Mouse (Mus musculus) hindbrain, embryonic 13.5 days (tissue): ENCODE measurements around the gene Sox3. TPM values are rescaled to one million over a fixed set of nuclear protein-coding genes. Genes with fewer than 3 reads are reported as not detected.

Experiments used
- ATAC-seq: fragments of 200-750 bp; cut with Nextera tagmentation; 2 replicates; pipeline ENCODE4 v1.8.0; 2017; ENCODE audit warnings: moderate TSS enrichment; ENCODE audit not compliant: low FRiP score
- H3K27ac ChIP-seq: fragments of 300-500 bp; sonication (generic); 2 replicates; pipeline ENCODE4 v1.5.1; 2015; ENCODE audit warnings: inconsistent platforms, mild to moderate bottlenecking, moderate library complexity
- H3K27me3 ChIP-seq: fragments of 300-500 bp; sonication (generic); 2 replicates; pipeline ENCODE4 v1.6.1; 2015; ENCODE audit warnings: mild to moderate bottlenecking, inconsistent platforms
- H3K36me3 ChIP-seq: fragments of 300-500 bp; sonication (generic); 2 replicates; pipeline ENCODE4 v1.6.1; 2015; ENCODE audit warnings: mild to moderate bottlenecking, inconsistent platforms
- H3K4me1 ChIP-seq: fragments of 300-500 bp; sonication (generic); replicated peaks from 2 replicates; pipeline ENCODE4 v1.6.1; 2015; ENCODE audit warnings: inconsistent platforms
- H3K4me2 ChIP-seq: fragments of 300-500 bp; sonication (generic); 2 replicates; pipeline ENCODE4 v1.6.1; 2015; ENCODE audit warnings: inconsistent platforms, mild to moderate bottlenecking, moderate library complexity
- H3K4me3 ChIP-seq: fragments of 300-500 bp; sonication (generic); 2 replicates; pipeline ENCODE4 v1.5.1; 2015; ENCODE audit warnings: mild to moderate bottlenecking, inconsistent platforms
- H3K9ac ChIP-seq: fragments of 300-500 bp; sonication (generic); 2 replicates; pipeline ENCODE4 v1.6.1; 2015; ENCODE audit warnings: mild to moderate bottlenecking, inconsistent platforms
- H3K9me3 ChIP-seq: fragments of 300-500 bp; sonication (generic); 2 replicates; pipeline ENCODE4 v1.6.1; 2016; ENCODE audit warnings: inconsistent platforms
- WGBS: fragments of 180-500 bp; shearing (Covaris S2); methylation state at CpG from one replicate; pipeline ENCODE4 v1.1.7; 2015; 5-methylcytosine and 5-hydroxymethylcytosine counted together
- polyA plus RNA-seq: library from polyadenylated mRNA; unstranded; fragments of >200 nt; fragmentation: Nextera tagmentation; extraction: Ambion mirVana; gene quantifications from 2 replicates; pipeline ENCODE4 v1.2.1, GENCODE M21; 2015

Sox3 gene
- polyA plus RNA-seq, result 1.1 and 1.3 TPM in 2 replicates

DNA sequence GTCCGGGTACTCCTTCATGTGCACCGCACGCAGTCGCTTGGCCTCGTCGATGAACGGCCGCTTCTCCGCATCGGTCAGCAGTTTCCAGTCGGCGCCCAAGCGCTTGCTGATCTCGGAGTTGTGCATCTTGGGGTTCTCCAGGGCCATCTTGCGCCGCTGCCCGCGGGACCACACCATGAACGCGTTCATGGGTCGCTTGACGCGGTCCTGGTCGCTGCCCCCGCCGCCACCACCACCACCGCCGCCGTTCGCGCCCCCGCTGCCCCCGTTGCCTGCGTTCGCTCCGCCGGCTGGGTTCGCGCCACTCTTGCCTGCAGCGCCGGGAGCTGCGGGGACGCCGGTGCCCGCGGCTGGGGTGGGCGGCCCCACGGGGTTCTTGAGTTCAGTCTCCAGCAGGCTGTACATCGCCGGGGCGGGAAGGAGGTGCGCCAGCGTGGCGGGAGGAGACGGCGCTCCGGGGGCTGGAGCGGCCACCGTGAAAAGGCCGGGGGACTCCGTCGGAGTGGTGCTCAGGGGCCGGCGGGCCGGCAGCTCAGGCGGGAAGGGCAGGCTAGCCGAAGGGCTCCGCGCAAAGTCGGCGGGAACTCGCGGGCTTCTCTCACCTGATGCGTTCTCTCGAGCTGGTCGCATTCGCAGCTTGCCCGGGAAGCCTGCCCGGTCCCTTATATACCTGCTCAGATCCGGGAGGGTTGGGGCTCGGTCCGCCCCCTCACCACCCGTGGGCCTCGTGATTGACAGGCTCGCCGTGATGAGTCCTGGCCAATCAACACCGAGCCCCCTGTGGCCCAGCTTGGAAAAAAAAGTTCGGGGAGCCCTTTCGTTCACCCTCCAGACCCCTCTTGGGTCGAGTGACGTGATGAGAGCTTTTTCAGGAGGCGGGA is at the start of gene Sox3:
TSS of gene Sox3 (minus strand) at position 630 of the 881 bp plus-strand sequence.
- Histone ChIP-seq H3K27ac (no peak within 1 kb of the TSS; the same call in 1 of the 2 replicates), H3K36me3 (no peaks in the 10 kb centered on the region), H3K4me2 (peak within 1 kb of the TSS; percentile 66), H3K4me1 (peaks cover 17% of the 10 kb centered on the region), H3K9me3 (no peaks in the 10 kb centered on the region), H3K4me3 (peak within 1 kb of the TSS; percentile 55), H3K27me3 (peaks cover 49% of the 10 kb centered on the region), H3K9ac (peak within 1 kb of the TSS; percentile 70)
- 14% methylated on average over 73 of the region's 92 CpGs for WGBS
- peak; percentile 52 for ATAC-seq

DNA sequence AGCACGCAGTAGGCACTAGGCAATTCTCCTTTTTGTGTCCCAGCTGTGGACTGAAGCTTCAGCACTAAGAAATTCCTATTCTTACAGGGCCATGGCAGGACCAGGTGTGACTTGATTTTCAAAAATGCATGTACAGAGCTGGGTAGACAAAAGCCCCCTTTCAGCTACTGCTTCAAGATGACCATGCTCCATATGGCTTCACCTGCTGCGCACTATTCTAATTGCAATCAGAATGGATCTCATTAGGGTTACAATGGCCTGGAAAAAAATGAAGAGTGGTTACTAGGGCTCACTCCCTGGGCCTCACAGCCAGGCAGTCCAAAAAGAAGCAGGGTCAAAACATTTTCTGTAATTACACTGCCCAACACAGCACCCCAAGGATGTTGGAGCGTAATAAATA is 47.0 kb upstream of the Sox3 start:
- no peak overlapping the region for H3K27ac ChIP-seq
- H3K27me3 ChIP-seq, result no peaks in the 10 kb centered on the region
- no peak for ATAC-seq
- H3K4me3 ChIP-seq, result no peak overlapping the region
- no peak overlapping the region for H3K4me2 ChIP-seq
- no peaks in the 10 kb centered on the region for H3K9me3 ChIP-seq
- no peak overlapping the region for H3K9ac ChIP-seq
- WGBS, result 76% methylated on average over 3 of the region's 3 CpGs
- H3K36me3 ChIP-seq, result no peaks in the 10 kb centered on the region
- H3K4me1 ChIP-seq, result no peaks in the 10 kb centered on the region

- Histone ChIP-seq H3K36me3 (no peaks in the 10 kb centered on the region), H3K27ac (no peak overlapping the region), H3K4me3 (no peak overlapping the region), H3K27me3 (peaks cover 29% of the 10 kb centered on the region; the same call in 1 of the 2 replicates), H3K9me3 (no peaks in the 10 kb centered on the region), H3K9ac (no peak overlapping the region), H3K4me1 (peaks cover 4% of the 10 kb centered on the region), H3K4me2 (no peak overlapping the region)
- 38% methylated on average over 4 of the region's 4 CpGs for WGBS
- no peak for ATAC-seq
These were observed 6.3 kb upstream of the Sox3 start for GRCm38 (mm10) chrX:60899546-60899945.

- ATAC-seq, result no peak
- Histone ChIP-seq H3K36me3 (no peaks in the 10 kb centered on the region), H3K9me3 (no peaks in the 10 kb centered on the region), H3K27me3 (peaks cover 31% of the 10 kb centered on the region; the same call in 1 of the 2 replicates), H3K4me2 (peak overlapping the region; percentile 41), H3K4me1 (peaks cover 13% of the 10 kb centered on the region), H3K9ac (no peak overlapping the region), H3K27ac (no peak overlapping the region), H3K4me3 (0 out of 2 replicates have a peak overlapping the region, but pooled peaks have one; percentile 9)
- 10% methylated on average over 18 of the region's 18 CpGs for WGBS
These were observed 5.4 kb upstream of the Sox3 start for GRCm38 (mm10) chrX:60898641-60899040.

DNA sequence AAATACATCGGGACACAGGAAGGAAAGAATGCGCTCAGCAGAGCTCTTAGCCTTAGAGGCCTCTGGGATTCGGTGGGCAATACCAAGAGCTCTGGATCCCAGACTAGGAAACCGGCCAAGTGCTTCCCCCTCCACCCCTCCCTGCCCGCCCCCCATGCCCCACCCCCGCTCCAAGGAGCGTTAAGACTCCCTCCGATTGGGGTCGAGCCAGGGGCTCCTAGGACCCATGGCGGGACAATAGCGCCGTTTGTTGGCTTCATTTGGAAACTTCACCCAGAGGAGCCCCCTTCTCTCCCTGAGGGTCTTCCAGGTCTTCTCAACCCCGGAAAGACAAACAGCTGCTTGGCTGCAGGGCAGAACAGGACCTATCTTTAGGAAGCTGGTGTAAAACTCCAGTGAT is 3.1 kb upstream of the Sox3 start:
- 7% methylated on average over 13 of the region's 13 CpGs for WGBS
- H3K9ac ChIP-seq, result no peak overlapping the region
- H3K4me2 ChIP-seq, result peak overlapping the region; percentile 17
- no peaks in the 10 kb centered on the region for H3K9me3 ChIP-seq
- H3K36me3 ChIP-seq, result no peaks in the 10 kb centered on the region
- no peak overlapping the region for H3K4me3 ChIP-seq
- ATAC-seq, result no peak
- peaks cover 31% of the 10 kb centered on the region; the same call in 1 of the 2 replicates for H3K27me3 ChIP-seq
- peaks cover 21% of the 10 kb centered on the region for H3K4me1 ChIP-seq
- no peak overlapping the region for H3K27ac ChIP-seq

- Histone ChIP-seq H3K27ac (no peak overlapping the region), H3K4me3 (0 out of 2 replicates have a peak overlapping the region, but pooled peaks have one; percentile 55), H3K4me2 (peak overlapping the region; percentile 66), H3K36me3 (no peaks in the 10 kb centered on the region), H3K27me3 (peaks cover 32% of the 10 kb centered on the region; the same call in 1 of the 2 replicates), H3K4me1 (peaks cover 21% of the 10 kb centered on the region), H3K9me3 (no peaks in the 10 kb centered on the region), H3K9ac (no peak overlapping the region)
- no peak for ATAC-seq
- 24% methylated on average over 8 of the region's 11 CpGs for WGBS
These were observed 2.2 kb upstream of the Sox3 start for GRCm38 (mm10) chrX:60895416-60895815.

- WGBS, result 19% methylated on average over 57 of the region's 59 CpGs
- Histone ChIP-seq H3K9me3 (no peaks in the 10 kb centered on the region), H3K27me3 (peaks cover 45% of the 10 kb centered on the region), H3K4me3 (peak overlapping the region; percentile 55), H3K27ac (no peak overlapping the region; the same call in 1 of the 2 replicates), H3K4me1 (peaks cover 21% of the 10 kb centered on the region), H3K36me3 (no peaks in the 10 kb centered on the region), H3K4me2 (peak overlapping the region; percentile 66), H3K9ac (0 out of 2 replicates have a peak overlapping the region, but pooled peaks have one; percentile 49)
- ATAC-seq, result peak; percentile 32
These were observed 702 bp upstream of the Sox3 start for GRCm38 (mm10) chrX:60893720-60894543.

- no peak overlapping the region for H3K27ac ChIP-seq
- peak overlapping the region; percentile 66 for H3K4me2 ChIP-seq
- H3K36me3 ChIP-seq, result no peaks in the 10 kb centered on the region
- no peaks in the 10 kb centered on the region for H3K9me3 ChIP-seq
- H3K27me3 ChIP-seq, result peaks cover 45% of the 10 kb centered on the region
- peak overlapping the region; percentile 55 for H3K4me3 ChIP-seq
- ATAC-seq, result peak; percentile 65
- peaks cover 17% of the 10 kb centered on the region for H3K4me1 ChIP-seq
- H3K9ac ChIP-seq, result peak overlapping the region; percentile 70
- WGBS, result 22% methylated on average over 49 of the region's 102 CpGs
These were observed 981 bp downstream of the Sox3 start for GRCm38 (mm10) chrX:60892098-60892800.

- ATAC-seq, result no peak
- Histone ChIP-seq H3K9me3 (no peaks in the 10 kb centered on the region), H3K4me2 (peak overlapping the region; percentile 66), H3K9ac (peak overlapping the region; percentile 70), H3K36me3 (no peaks in the 10 kb centered on the region), H3K27ac (no peak overlapping the region), H3K4me3 (peak overlapping the region; percentile 55), H3K27me3 (peaks cover 38% of the 10 kb centered on the region), H3K4me1 (peaks cover 17% of the 10 kb centered on the region)
- whole genome bisulfite sequencing, result 22% methylated on average over 43 of the region's 43 CpGs
These were observed 1.7 kb downstream of the Sox3 start for GRCm38 (mm10) chrX:60891329-60892095.

DNA sequence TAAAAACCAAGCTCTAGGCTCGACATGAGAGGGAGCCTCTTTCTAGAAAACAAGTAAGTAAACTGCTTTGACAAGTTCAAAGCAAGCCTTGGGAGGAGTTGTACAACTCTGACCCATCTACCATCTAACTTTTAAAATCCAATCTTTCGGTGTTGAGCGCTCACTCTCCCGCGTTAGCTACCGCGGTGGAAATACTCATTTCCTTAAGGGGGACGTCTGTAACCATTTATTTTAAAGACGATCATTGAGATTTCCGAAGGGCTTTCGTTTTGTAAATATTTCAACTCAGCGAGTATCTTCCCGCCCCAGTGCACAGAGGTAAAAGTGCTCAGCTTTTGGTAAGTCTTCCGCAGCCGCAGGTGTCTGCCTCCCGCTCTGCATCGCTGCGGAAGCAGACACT is 2.6 kb downstream of the Sox3 start:
- Histone ChIP-seq H3K27ac (no peak overlapping the region), H3K4me2 (peak overlapping the region; percentile 66), H3K27me3 (peaks cover 29% of the 10 kb centered on the region), H3K9ac (no peak overlapping the region), H3K4me1 (peaks cover 17% of the 10 kb centered on the region), H3K4me3 (peak overlapping the region; percentile 55), H3K36me3 (no peaks in the 10 kb centered on the region), H3K9me3 (no peaks in the 10 kb centered on the region)
- no peak for ATAC-seq
- 18% methylated on average over 18 of the region's 18 CpGs for WGBS

- Histone ChIP-seq H3K9ac (no peak overlapping the region), H3K36me3 (no peaks in the 10 kb centered on the region), H3K27me3 (peaks cover 25% of the 10 kb centered on the region), H3K9me3 (no peaks in the 10 kb centered on the region), H3K27ac (no peak overlapping the region), H3K4me2 (peak overlapping the region; percentile 66), H3K4me3 (peak overlapping the region; percentile 55; the same call in 1 of the 2 replicates), H3K4me1 (peaks cover 17% of the 10 kb centered on the region)
- WGBS, result 14% methylated on average over 17 of the region's 17 CpGs
- no peak for ATAC-seq
These were observed 3.2 kb downstream of the Sox3 start for GRCm38 (mm10) chrX:60889956-60890485.
